Mouse (Mus musculus) C2C12 (cell line): ENCODE results near the gene Gm10376. TPM values are rescaled to one million over a fixed set of nuclear protein-coding genes. Genes with fewer than 3 reads are reported as not detected.
"Not testable (repeated sequence)": the region's sequence is repeated elsewhere in the genome, so short reads cannot be mapped to it uniquely, and the experiment has no call there.

Source experiments
- H3K27me3 ChIP-seq: one replicate; pipeline ENCODE4 v1.6.1; 2011; ENCODE audit not compliant: control insufficient read depth, insufficient read depth, insufficient read length
- H3K36me3 ChIP-seq: one replicate; pipeline ENCODE4 v1.6.1; 2011; ENCODE audit not compliant: control insufficient read depth, insufficient read depth
- H3K4me3 ChIP-seq: one replicate; pipeline ENCODE4 v1.5.1; 2011; ENCODE audit warnings: mild to moderate bottlenecking, control low read depth; ENCODE audit not compliant: poor library complexity, insufficient read depth, severe bottlenecking
- H3K79me2 ChIP-seq: one replicate; pipeline ENCODE4 v1.6.1; 2011; ENCODE audit not compliant: control insufficient read depth, insufficient read depth
- H3K79me3 ChIP-seq: one replicate; pipeline ENCODE4 v1.6.1; 2011; ENCODE audit warnings: low read depth, control low read depth
- H3ac ChIP-seq: one replicate; pipeline ENCODE3; 2011; ENCODE audit warnings: low read depth; ENCODE audit not compliant: control insufficient read depth, insufficient read length
- long read RNA-seq, 2 experiments: library from polyadenylated mRNA; unstranded; transcript quantifications; one replicate each; pipeline ENCODE4 v2.0.0; 2019 to 2020
- polyA plus RNA-seq: library from polyadenylated mRNA; unstranded; fragments of >200 nt; fragmentation: generic; extraction: Trizol; gene quantifications from one replicate; pipeline ENCODE4 v1.2.1, GENCODE M21; 2012; ENCODE audit warnings: missing spikeins

Gm10376 gene
- not detected for polyA plus RNA-seq
- long read RNA-seq, experiment 1: 0 reads
- long read RNA-seq, experiment 2: 0 reads

GRCm38 (mm10) chr14:43015528-43015927 is at the start of gene Gm10376:
Gene Gm10376, minus strand, starts transcription at chr14:43015628.
- not testable (repeated sequence) for H3K79me3 ChIP-seq, H3K4me3 ChIP-seq, H3K79me2 ChIP-seq, H3ac ChIP-seq, H3K27me3 ChIP-seq, H3K36me3 ChIP-seq

GRCm38 (mm10) chr14:43060179-43060578 is 44.8 kb upstream of the Gm10376 start:
- not testable (repeated sequence) for H3K27me3 ChIP-seq

GRCm38 (mm10) chr14:43058063-43058462 is 42.6 kb upstream of the Gm10376 start:
- H3ac ChIP-seq, H3K79me2 ChIP-seq, H3K4me3 ChIP-seq, H3K36me3 ChIP-seq, H3K79me3 ChIP-seq, H3K27me3 ChIP-seq: not testable (repeated sequence)

More at GRCm38 (mm10) chr14:43060179-43060578, 44.8 kb upstream of the Gm10376 start:
- not testable (repeated sequence) for H3K4me3 ChIP-seq, H3K36me3 ChIP-seq, H3K79me3 ChIP-seq, H3ac ChIP-seq, H3K79me2 ChIP-seq

DNA sequence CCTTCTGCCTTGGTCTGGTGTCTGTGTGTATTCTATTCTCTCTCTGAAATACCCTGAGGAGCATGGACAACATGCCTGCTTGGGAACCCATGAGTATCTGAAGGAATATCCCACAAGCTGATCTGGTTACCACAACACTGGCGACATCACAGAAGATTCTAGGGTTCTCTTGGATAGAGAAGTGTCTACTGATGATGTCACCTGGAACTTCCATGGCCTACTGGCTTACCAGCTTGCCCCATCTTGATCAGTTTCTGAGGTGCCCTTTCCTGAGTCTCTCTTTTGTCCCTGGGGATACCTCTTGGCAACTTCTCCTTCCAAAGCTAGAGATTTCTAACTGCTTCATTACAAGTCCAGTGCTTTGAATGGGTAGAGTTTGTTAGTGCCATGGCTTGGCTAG is 21.9 kb downstream of the Gm10376 start, which contains the start of gene Gm8082:
Gene Gm8082 (minus strand): TSS at position 101 of the 400 bp plus-strand sequence.
- not testable (repeated sequence) for H3ac ChIP-seq, H3K79me3 ChIP-seq, H3K36me3 ChIP-seq, H3K4me3 ChIP-seq, H3K79me2 ChIP-seq, H3K27me3 ChIP-seq

Other genes starting within 250 kb of the Gm10376 start
- not detected for gene Gm3015, start 246.8 kb downstream of the Gm10376 start, polyA plus RNA-seq
- not detected for gene Gm10377, start 217.6 kb downstream of the Gm10376 start, polyA plus RNA-seq
- gene Gm21977, start 162.2 kb downstream of the Gm10376 start, polyA plus RNA-seq: not detected
- gene Gm8082, start 22.0 kb downstream of the Gm10376 start, polyA plus RNA-seq: not detected
- 0.09 TPM for gene Gm8094, start 61.0 kb upstream of the Gm10376 start, polyA plus RNA-seq
- 0.02 TPM for gene Gm8104, start 85.0 kb upstream of the Gm10376 start, polyA plus RNA-seq
- not detected for gene Gm7233, start 164.2 kb upstream of the Gm10376 start, polyA plus RNA-seq
- not detected for gene Gm8122, start 219.7 kb upstream of the Gm10376 start, polyA plus RNA-seq
- 0.22 TPM for gene Gm8126, start 243.0 kb upstream of the Gm10376 start, polyA plus RNA-seq